Mouse (Mus musculus) kidney, embryonic 16.5 days (tissue): ENCODE results near the gene Nes. TPM values are rescaled to one million over a fixed set of nuclear protein-coding genes. Genes with fewer than 3 reads are reported as not detected.

Source experiments
- ATAC-seq: fragments of 200-750 bp; cut with Nextera tagmentation; 2 replicates; pipeline ENCODE4 v1.8.0; 2017; ENCODE audit warnings: moderate TSS enrichment; ENCODE audit not compliant: low FRiP score, low TSS enrichment
- H3K27ac ChIP-seq: fragments of 300-500 bp; sonication (generic); 2 replicates; pipeline ENCODE4 v1.5.1; 2014; ENCODE audit warnings: low read length
- H3K27me3 ChIP-seq: fragments of 300-500 bp; sonication (generic); 2 replicates; pipeline ENCODE4 v1.6.1; 2014; ENCODE audit warnings: low read length, control low read depth, mixed read lengths; ENCODE audit not compliant: insufficient read depth
- H3K36me3 ChIP-seq: fragments of 300-500 bp; sonication (generic); 2 replicates; pipeline ENCODE4 v1.6.1; 2014; ENCODE audit warnings: low read length, control low read depth, mixed read lengths; ENCODE audit not compliant: insufficient read depth
- H3K4me1 ChIP-seq: fragments of 300-500 bp; sonication (generic); 2 replicates; pipeline ENCODE4 v1.6.1; 2014; ENCODE audit warnings: low read length, control low read depth, mixed read lengths; ENCODE audit not compliant: insufficient read depth
- H3K4me2 ChIP-seq: fragments of 300-500 bp; sonication (generic); replicated peaks from 2 replicates; pipeline ENCODE4 v1.6.1; 2014; ENCODE audit warnings: low read depth, low read length
- H3K4me3 ChIP-seq: fragments of 300-500 bp; sonication (generic); 2 replicates; pipeline ENCODE4 v1.5.1; 2014; ENCODE audit warnings: mild to moderate bottlenecking, low read length
- H3K9ac ChIP-seq: fragments of 300-500 bp; sonication (generic); replicated peaks from 2 replicates; pipeline ENCODE4 v1.6.1; 2014; ENCODE audit warnings: low read length
- H3K9me3 ChIP-seq: fragments of 300-500 bp; sonication (generic); 2 replicates; pipeline ENCODE4 v1.6.1; 2016; ENCODE audit warnings: low read length, control low read depth
- WGBS: fragments of 180-500 bp; shearing (Covaris S2); extraction: QIAGEN DNeasy Blood & Tissue Kit; methylation state at CpG from one replicate; pipeline ENCODE4 v1.1.7; 2014; 5-methylcytosine and 5-hydroxymethylcytosine counted together
- polyA plus RNA-seq: library from polyadenylated mRNA; unstranded; fragments of >200 nt; fragmentation: Nextera tagmentation; extraction: Ambion mirVana; gene quantifications from 2 replicates; pipeline ENCODE4 v1.2.1, GENCODE M21; 2015

The Nes gene
- polyA plus RNA-seq, 1 experiment from 2014 or later, result 25.7 TPM

DNA sequence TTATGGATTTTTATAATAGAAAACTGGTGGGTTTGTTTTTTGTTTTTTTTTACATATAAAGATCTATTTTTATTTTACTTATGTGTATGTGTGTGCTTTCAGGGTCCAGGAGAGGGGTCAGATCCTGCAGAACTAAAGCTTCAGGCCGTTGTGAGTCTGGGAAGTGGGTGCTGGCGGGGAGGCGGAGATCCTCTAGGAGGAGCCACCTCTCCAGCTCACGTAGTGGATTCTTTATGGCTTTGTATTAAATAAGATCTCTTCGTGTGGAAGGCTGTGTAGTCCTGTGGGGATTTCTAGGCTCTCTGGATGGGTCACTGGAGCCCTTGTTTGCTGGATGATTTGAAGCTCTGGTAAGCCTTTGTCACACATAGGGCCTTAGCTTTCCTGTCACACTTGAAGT lies 30.3 kb upstream of the Nes start:
- H3K27ac ChIP-seq, result no peak overlapping the region
- no peak overlapping the region for H3K4me2 ChIP-seq
- no peak overlapping the region for H3K9ac ChIP-seq
- peaks cover 17% of the 10 kb centered on the region for H3K4me1 ChIP-seq
- H3K36me3 ChIP-seq, result peaks cover 55% of the 10 kb centered on the region
- H3K4me3 ChIP-seq, result no peak overlapping the region
- no peaks in the 10 kb centered on the region for H3K27me3 ChIP-seq
- no peak for ATAC-seq
- no peaks in the 10 kb centered on the region for H3K9me3 ChIP-seq
- WGBS, result 68% methylated on average over 5 of the region's 5 CpGs

DNA sequence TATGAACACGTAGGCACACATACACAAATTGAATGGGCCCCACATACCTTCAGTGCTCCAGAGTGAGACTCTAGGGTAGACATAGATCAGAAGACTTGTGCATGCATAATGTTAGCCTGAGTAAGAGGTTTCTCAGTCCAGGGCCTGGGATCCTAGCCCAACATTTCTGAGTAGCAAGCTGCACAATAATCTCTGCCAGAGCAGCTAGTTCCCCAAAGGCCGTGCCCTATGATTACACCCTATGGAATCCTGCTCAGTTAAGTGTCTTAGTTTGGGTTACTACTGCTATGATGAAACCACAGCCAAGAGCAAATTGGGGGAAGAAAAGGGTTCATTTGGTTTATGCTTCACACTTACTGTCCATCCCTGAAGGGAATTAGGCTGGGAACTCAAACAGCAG lies 28.4 kb upstream of the Nes start:
- no peaks in the 10 kb centered on the region for H3K27me3 ChIP-seq
- no peak overlapping the region for H3K9ac ChIP-seq
- ATAC-seq, result no peak
- 85% methylated on average over 2 of the region's 2 CpGs for WGBS
- H3K4me1 ChIP-seq, result peaks cover 28% of the 10 kb centered on the region
- no peak overlapping the region for H3K27ac ChIP-seq
- H3K36me3 ChIP-seq, result peaks cover 48% of the 10 kb centered on the region
- H3K4me3 ChIP-seq, result no peak overlapping the region
- H3K9me3 ChIP-seq, result no peaks in the 10 kb centered on the region
- no peak overlapping the region for H3K4me2 ChIP-seq

DNA sequence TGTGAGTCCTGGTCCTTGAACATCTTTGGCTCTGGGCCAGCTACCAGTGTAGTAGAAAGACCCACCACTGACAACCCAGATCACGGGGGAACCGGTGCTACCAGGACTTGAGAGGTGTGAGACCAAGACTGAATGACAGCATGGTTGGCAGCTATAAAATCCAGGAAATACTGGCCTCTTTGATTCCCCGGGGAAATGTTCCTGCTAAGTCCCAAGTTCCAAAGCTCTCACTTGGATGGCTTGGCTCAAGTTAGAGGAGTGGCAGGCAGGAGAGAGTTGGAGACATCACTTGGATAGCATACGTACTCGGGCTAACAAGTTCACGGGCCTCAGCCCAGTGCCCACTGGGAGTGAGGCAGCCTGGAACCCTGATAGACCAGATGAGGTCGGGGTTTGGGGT lies 27.3 kb upstream of the Nes start:
- 58% methylated on average over 7 of the region's 7 CpGs for WGBS
- H3K9me3 ChIP-seq, result no peaks in the 10 kb centered on the region
- ATAC-seq, result no peak

DNA sequence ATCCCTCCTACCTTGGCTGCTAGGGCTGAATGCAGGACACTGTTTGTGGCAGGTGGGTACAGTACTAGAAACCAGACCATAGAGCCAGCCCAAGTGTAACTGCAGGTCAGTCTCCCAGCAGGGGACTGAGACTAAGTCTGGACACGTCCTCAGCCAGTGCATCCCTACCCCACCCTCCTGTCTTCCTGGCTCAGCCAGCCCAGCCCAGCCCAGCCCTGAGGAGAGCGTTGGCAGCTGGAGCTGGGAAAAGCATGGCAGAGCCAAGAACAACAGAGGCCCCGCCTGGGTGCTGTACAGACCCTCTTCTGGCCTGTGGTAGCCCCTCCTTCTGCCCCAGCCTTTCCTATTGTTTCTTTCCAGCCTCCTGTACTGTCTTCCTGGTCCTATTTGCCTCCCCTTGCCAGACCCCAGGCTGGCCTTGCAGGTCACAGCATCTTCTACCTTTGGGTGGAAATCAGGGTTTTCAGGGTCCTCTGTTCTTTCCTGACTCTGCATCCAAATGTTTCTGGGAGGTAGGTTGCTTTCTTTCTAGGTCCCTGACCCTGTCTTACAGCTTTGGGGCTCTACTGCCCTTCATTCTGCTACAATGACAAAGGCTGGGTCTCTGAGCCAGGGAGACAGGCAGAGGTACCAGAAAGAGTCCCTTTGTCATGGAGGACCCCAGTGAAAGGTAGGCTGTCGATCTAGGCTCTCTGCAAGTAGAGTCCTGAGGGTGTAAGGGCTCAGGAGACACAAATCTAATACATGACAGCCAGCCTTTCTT lies 25.9 kb upstream of the Nes start:
- Histone ChIP-seq H3K27me3 (0 out of 2 replicates have a peak, but pooled peaks cover 3% of the 10 kb centered on the region), H3K9ac (0 out of 2 replicates have a peak overlapping the region, but pooled peaks have one; percentile 1), H3K4me3 (no peak overlapping the region), H3K27ac (no peak overlapping the region), H3K36me3 (peaks cover 24% of the 10 kb centered on the region), H3K4me1 (peaks cover 53% of the 10 kb centered on the region), H3K4me2 (no peak overlapping the region), H3K9me3 (no peaks in the 10 kb centered on the region)
- 22% methylated on average over 4 of the region's 4 CpGs for WGBS
- ATAC-seq, result peak; percentile 58

More for the DNA sequence above, 27.3 kb upstream of the Nes start:
- Histone ChIP-seq H3K27ac (no peak overlapping the region), H3K4me3 (no peak overlapping the region), H3K36me3 (peaks cover 38% of the 10 kb centered on the region), H3K9ac (no peak overlapping the region), H3K4me1 (peaks cover 39% of the 10 kb centered on the region), H3K27me3 (no peaks in the 10 kb centered on the region), H3K4me2 (no peak overlapping the region)

DNA sequence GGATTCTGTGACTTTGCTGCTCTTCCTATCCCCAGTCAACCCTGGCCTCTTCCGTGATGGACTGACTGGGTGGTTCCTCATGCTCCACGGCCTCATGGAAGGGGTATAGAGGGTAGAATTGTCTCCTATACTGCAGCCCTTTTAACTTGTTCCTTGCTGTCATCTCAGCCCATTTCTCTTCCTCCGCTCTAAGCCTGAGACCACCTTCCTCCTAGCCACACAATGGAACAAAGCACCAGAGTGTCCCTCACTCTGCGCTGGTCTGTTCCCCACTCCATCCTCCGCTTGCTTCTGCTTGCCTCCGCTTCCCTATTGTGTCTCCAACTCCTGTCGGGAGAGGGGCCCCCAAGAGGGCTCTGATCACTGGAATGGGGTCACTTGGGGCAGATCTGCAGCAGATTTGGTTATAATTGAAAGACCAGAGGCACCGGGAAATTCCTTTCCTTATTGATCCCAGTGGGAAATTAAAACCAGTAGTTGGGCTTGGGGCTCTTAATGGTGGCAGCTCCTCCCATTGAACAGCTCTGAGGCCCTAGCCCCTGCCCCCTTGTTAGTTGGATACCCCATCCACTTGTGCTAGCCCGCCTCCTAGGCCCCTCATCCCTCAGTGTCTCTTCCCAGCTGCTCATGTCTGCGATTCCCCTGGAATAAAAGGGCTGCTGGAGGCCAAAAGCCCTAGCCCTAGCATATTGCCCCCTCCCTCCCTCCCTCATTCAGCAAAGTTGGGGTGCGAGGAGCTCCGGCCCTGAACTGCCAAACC lies 24.9 kb upstream of the Nes start:
- Histone ChIP-seq H3K27me3 (peaks cover 9% of the 10 kb centered on the region; the same call in 1 of the 2 replicates), H3K27ac (peak overlapping the region; percentile 70; the same call in 1 of the 2 replicates), H3K4me2 (no peak overlapping the region), H3K36me3 (peaks cover 18% of the 10 kb centered on the region), H3K9me3 (no peaks in the 10 kb centered on the region), H3K9ac (0 out of 2 replicates have a peak overlapping the region, but pooled peaks have one; percentile 9), H3K4me1 (peaks cover 60% of the 10 kb centered on the region), H3K4me3 (no peak overlapping the region)
- 36% methylated on average over 12 of the region's 12 CpGs for WGBS
- ATAC-seq, result no peak

DNA sequence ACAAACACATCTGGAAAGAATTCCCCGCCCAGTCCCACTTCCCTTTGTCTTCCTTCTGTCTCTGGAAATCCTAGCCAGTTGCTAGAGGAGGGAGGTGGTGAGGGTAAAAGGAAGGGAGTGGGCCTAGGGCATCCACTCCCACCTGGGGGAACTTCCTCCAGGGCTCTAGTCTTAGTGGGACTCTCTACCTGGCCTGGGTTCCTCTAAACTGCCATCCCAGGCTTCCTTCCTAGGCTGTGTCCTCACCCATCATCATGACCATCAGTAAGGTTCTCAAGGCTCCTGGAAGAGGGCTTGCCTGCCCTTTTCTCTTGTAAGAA lies 24.4 kb upstream of the Nes start:
- H3K4me1 ChIP-seq, result peaks cover 64% of the 10 kb centered on the region
- H3K9ac ChIP-seq, result 0 out of 2 replicates have a peak overlapping the region, but pooled peaks have one; percentile 9
- H3K36me3 ChIP-seq, result peaks cover 12% of the 10 kb centered on the region
- peaks cover 11% of the 10 kb centered on the region; the same call in 1 of the 2 replicates for H3K27me3 ChIP-seq
- no peaks in the 10 kb centered on the region for H3K9me3 ChIP-seq
- H3K4me2 ChIP-seq, result peak overlapping the region; percentile 75; the same call in 1 of the 2 replicates
- ATAC-seq, result no peak
- WGBS, result 17% methylated on average over 1 of the region's 1 CpGs
- H3K27ac ChIP-seq, result peak overlapping the region; percentile 70; the same call in 1 of the 2 replicates
- H3K4me3 ChIP-seq, result no peak overlapping the region

DNA sequence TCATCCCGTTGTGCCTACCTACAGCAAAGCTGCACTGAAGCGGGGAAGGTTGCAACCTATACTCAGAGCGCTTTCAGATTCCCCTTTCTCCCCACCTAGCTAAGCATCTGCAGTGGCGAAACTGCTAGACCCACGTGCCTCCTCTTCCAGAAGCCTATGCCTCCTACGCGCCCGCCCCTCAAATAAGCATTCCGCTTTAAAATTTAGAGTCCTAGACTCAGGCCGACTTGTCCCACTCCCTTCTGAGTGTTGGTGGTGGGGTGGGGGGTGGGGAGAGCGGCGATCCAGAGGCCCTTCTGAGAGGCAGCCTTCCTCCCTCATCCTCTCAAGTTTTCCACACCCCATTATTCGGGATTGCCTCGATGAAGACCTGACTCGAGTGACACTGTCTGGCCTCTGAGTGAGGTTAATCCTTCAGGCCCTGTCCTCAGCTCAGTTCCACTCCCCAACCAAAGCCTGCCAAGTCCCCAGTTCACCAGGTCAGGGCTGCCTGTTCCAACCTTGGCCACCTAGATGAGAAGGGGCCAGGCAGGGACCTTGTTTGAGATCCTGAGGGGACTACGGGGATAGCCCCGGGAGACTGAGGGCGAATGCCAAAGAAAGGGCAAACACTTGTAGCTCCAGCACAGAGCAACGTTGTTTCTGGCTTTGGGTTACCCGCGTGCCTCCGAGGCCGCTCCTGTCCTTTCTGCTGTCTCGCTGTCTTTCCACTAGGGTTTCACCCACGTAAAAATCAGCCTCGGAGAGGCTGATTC lies 23.6 kb upstream of the Nes start:
- H3K36me3 ChIP-seq, result 0 out of 2 replicates have a peak, but pooled peaks cover 5% of the 10 kb centered on the region
- H3K27me3 ChIP-seq, result peaks cover 16% of the 10 kb centered on the region; the same call in 1 of the 2 replicates
- peak overlapping the region; percentile 75 for H3K4me2 ChIP-seq
- peaks cover 71% of the 10 kb centered on the region for H3K4me1 ChIP-seq
- peak; percentile 21; the same call in 1 of the 2 replicates for ATAC-seq
- peak overlapping the region; percentile 46 for H3K4me3 ChIP-seq
- WGBS, result 5% methylated on average over 26 of the region's 26 CpGs
- H3K9ac ChIP-seq, result peak overlapping the region; percentile 64
- H3K9me3 ChIP-seq, result no peaks in the 10 kb centered on the region
- H3K27ac ChIP-seq, result peak overlapping the region; percentile 70

DNA sequence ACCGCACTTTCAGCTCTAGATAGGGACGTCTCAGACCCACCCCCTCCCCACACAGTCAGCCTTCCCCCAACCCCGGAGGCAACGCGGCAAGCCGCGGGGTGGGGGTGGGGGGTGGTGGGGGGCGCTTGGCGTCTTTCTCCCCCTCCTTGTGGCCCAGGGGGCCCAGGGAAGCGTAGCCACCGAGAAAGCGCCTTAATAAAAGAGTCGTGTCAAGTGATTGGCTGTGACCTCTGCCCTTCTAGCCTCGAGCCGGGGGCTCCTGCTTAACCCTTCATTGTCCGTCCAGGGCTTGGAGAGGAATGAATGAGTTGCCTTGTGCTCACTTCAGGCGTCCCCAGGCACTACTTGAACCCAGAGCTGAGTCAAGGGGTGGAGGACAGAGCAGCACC lies 23.1 kb upstream of the Nes start:
- no peak for ATAC-seq
- H3K27me3 ChIP-seq, result peaks cover 16% of the 10 kb centered on the region; the same call in 1 of the 2 replicates

More for the DNA sequence above, 23.1 kb upstream of the Nes start:
- Histone ChIP-seq H3K36me3 (no peaks in the 10 kb centered on the region), H3K9me3 (no peaks in the 10 kb centered on the region), H3K4me3 (peak overlapping the region; percentile 46), H3K9ac (peak overlapping the region; percentile 64), H3K4me2 (peak overlapping the region; percentile 75), H3K27ac (no peak overlapping the region; the same call in 1 of the 2 replicates), H3K4me1 (peaks cover 72% of the 10 kb centered on the region)
- 2% methylated on average over 14 of the region's 17 CpGs for WGBS
